Mouse (Mus musculus): Measurements from ENCODE around the gene Zc3h8. TPM values are rescaled to one million over a fixed set of nuclear protein-coding genes. Genes with fewer than 3 reads are reported as not detected.

The Zc3h8 gene
- 8.1 TPM for polyA plus RNA-seq (2014; fragmentation: Illumina TruSeq; extraction: RNeasy Lipid Tissue Mini Kit (QIAGEN cat#74804); ENCODE audit: low read depth, low replicate concordance)

GRCm38 (mm10) chr2:128943538-128944528 is at the start of gene Zc3h8:
TSS of gene Zc3h8 (minus strand) at chr2:128944077.

GRCm38 (mm10) chr2:128967661-128968441 is 24.0 kb upstream of the Zc3h8 start, which contains the start of gene Gm10762:
TSS of gene Gm10762 (minus strand) at chr2:128967725.

GRCm38 (mm10) chr2:128966641-128967580 is 23.0 kb upstream of the Zc3h8 start, which contains the start of gene Zc3h6:
TSS of gene Zc3h6 (plus strand) at chr2:128967402.

Other genes starting within 250 kb of the Zc3h8 start
- 56.7 TPM for gene Mertk, start 245.1 kb downstream of the Zc3h8 start, polyA plus RNA-seq (2014; fragmentation: Illumina TruSeq; extraction: RNeasy Lipid Tissue Mini Kit (QIAGEN cat#74804); ENCODE audit: low read depth, low replicate concordance)
- 156 TPM for gene Tmem87b, start 126.0 kb downstream of the Zc3h8 start, polyA plus RNA-seq (2014; fragmentation: Illumina TruSeq; extraction: RNeasy Lipid Tissue Mini Kit (QIAGEN cat#74804); ENCODE audit: low read depth, low replicate concordance)
- gene Fbln7, start 81.1 kb downstream of the Zc3h8 start, polyA plus RNA-seq (2014; fragmentation: Illumina TruSeq; extraction: RNeasy Lipid Tissue Mini Kit (QIAGEN cat#74804); ENCODE audit: low read depth, low replicate concordance), result 1.1 TPM
- 12.9 TPM for gene Zc3h6, start 23.3 kb upstream of the Zc3h8 start, polyA plus RNA-seq (2014; fragmentation: Illumina TruSeq; extraction: RNeasy Lipid Tissue Mini Kit (QIAGEN cat#74804); ENCODE audit: low read depth, low replicate concordance)
- gene Gm10762, start 23.6 kb upstream of the Zc3h8 start, polyA plus RNA-seq (2014; fragmentation: Illumina TruSeq; extraction: RNeasy Lipid Tissue Mini Kit (QIAGEN cat#74804); ENCODE audit: low read depth, low replicate concordance), result 4.4 TPM
- not detected for gene Vinac1, start 104.1 kb upstream of the Zc3h8 start, polyA plus RNA-seq (2014; fragmentation: Illumina TruSeq; extraction: RNeasy Lipid Tissue Mini Kit (QIAGEN cat#74804); ENCODE audit: low read depth, low replicate concordance)
- 7.0 TPM for gene Ttl, start 121.9 kb upstream of the Zc3h8 start, polyA plus RNA-seq (2014; fragmentation: Illumina TruSeq; extraction: RNeasy Lipid Tissue Mini Kit (QIAGEN cat#74804); ENCODE audit: low read depth, low replicate concordance)
- gene Polr1b, start 156.9 kb upstream of the Zc3h8 start, polyA plus RNA-seq (2014; fragmentation: Illumina TruSeq; extraction: RNeasy Lipid Tissue Mini Kit (QIAGEN cat#74804); ENCODE audit: low read depth, low replicate concordance), result 4.4 TPM
- gene Chchd5, start 185.6 kb upstream of the Zc3h8 start, polyA plus RNA-seq (2014; fragmentation: Illumina TruSeq; extraction: RNeasy Lipid Tissue Mini Kit (QIAGEN cat#74804); ENCODE audit: low read depth, low replicate concordance), result 6.0 TPM